Mouse (Mus musculus) layer of hippocampus, adult 9-11 months (tissue): ENCODE measurements around the gene Cnpy2.
"Not testable (repeated sequence)": the region's sequence is repeated elsewhere in the genome, so short reads cannot be mapped to it uniquely, and the experiment has no call there.

Experiments
- DNase-seq: peaks from one replicate; pipeline ENCODE4 v3.0.0; 2022

The Cnpy2 gene

DNA sequence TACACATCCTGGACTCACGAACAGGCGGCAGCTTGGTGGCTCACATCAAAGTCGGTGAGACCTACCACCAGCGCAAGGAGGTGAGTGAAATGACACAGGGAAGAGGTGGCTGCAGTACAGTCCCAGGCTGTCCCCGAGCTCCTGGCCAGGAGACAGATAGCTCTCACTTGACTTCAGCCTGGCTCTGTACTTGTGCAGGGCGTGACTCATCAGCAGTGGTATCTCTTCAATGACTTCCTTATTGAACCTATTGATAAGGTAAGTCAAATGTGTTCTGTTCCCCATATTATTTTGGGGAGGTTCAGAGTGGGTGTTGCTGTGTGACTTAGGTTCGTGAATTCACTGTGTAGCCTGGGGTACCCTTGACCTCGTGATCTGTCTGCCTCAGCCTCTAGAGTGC lies 6.7 kb upstream of the Cnpy2 start:
- DNase-seq: no peak

DNA sequence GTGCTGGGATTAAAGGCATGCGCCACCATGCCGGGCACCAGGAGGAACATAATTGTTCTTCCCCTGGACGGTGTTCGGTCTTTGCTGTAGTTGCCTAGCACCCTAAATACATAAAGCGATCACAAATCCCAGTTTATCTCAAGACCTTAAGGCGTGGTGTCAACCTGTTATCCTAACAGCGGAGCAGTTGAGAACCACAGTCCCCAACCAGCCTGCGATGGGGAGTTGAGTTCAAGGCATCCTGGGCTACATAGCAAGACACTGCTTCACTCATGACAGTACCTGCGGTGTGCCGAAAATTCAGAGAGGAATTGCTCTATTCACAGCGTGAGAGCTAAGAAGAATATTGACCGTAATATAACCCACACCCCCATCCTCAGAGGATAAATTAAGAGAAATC lies 618 bp upstream of the Cnpy2 start:
- DNase-seq: no peak

DNA sequence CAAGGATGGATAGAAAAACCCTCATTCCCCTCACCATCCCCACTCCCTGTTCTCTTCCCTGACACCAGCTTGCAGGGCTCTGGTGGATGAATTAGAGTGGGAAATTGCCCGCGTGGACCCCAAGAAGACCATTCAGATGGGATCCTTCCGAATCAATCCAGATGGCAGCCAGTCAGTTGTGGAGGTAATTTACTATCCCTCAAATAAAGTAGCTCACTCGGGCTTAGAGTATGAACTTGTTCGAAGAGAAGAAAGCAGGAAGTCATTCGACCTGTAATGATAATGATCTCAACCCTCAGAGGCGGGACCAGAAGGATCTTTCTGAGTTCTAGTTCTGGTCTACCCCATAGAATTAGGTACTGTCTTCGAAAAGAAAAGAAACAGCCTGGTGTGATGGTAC lies 1.3 kb downstream of the Cnpy2 start:
- no peak for DNase-seq

DNA sequence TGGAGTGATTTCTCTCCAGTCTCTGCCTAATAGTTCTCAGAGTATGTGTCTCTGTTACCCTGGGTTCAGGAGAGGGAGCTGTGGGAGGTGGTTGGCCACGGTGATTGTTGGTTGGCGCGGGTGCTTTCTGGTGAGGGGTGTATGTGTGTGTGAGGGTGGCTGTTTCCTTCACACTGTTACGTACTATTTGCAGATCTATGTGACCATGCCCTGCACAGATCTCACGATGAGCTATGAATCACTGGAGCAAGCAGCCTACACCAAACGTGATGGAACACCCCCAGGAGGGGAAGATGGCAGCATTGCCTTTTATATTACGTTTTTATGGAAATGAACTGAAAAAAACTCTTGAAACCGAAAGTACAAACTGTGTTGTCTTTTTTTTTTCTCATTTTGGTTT lies 4.6 kb downstream of the Cnpy2 start:
- no peak for DNase-seq

DNA sequence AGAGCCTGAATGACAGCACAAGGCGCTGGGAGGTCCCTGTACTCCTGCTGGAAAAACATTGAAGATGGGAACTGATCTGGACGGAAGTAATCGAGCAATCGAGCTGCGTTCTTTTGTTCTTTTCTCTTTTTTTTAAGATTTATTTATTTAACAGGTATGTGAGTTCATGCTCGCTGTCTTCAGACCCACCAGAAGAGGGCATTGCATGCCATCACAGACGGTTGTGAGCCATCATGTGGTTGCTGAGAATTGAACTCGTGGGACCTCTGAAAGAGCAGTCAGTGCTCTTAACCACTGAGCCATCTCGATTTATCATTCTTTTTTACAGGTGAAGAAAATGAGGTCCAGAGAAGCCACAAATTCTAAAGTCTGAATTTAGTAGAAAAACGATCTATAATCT lies 5.4 kb downstream of the Cnpy2 start:
- no peak for DNase-seq

DNA sequence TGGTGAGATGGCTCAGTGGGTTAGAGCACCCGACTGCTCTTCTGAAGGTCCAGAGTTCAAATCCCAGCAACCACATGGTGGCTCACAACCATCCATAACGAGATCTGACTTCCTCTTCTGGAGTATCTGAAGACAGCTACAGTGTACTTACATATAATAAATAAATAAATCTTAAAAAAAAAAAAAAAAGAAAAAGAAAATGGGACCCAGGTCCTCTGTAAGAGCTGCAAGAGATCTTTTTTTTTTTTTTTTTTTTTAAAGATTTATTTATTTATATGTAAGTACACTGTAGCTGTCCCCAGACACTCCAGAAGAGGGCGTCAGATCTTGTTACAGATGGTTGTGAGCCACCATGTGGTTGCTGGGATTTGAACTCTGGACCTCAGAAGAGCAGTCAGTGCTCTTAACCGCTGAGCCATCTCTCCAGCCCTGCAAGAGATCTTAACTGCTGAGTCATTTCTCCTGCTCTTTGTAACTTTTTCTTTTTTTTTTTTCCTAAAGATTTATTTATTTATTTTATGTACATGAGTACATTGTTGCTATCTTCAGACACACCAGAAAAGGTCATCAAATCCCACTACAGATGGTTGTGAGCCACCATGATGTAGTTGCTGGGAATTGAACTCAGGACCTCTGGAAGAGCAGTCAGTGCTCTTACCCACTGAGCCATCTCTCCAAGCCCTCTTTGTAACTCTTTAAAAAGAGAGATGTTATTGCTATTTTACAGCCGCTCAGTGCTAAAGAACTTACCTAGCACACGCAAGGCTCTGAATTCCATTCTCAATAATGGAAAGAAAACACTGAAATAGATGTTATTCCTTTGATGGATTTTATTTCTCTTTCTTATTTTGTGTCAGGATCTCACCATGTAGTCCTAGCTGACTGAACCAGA lies 10.3 kb downstream of the Cnpy2 start:
- not testable (repeated sequence) for DNase-seq

DNA sequence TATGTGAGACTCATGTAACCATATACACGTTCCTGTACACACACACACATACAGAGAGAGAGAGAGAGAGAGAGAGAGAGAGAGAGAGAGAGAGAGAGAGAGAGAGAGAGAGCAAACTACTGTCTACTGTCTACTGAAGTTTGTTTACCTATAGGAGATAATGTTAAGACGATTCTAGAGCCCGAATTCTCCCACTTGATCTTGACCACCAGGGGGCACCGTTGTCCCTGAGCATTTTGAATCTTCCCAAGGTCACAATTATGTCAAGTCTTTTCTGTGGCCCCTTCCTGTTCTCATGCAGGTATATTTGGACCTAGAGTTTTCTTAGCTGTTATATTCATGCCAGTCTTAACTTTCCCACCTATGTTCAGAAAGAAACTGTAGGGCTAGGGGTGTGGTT lies 13.3 kb downstream of the Cnpy2 start:
- no peak for DNase-seq

DNA sequence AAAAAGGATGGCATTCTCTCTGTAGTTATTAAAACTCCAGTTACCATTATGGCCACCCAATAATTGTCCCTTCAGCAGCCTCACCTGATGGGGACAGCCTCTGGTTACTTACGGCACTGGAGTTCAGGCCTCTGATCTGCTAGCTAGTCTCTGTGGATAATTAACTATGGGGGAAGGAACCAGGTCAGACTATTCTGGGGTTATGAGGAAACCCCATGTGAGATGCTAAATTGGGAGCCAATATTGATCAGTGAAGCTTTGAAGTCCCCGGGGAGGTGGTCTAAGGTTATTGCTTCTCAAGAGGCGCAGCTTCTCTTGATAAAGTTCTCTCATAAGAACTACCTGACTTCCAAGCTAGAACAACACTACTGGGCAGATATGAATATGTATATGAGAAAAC lies 13.9 kb downstream of the Cnpy2 start:
- DNase-seq: no peak

DNA sequence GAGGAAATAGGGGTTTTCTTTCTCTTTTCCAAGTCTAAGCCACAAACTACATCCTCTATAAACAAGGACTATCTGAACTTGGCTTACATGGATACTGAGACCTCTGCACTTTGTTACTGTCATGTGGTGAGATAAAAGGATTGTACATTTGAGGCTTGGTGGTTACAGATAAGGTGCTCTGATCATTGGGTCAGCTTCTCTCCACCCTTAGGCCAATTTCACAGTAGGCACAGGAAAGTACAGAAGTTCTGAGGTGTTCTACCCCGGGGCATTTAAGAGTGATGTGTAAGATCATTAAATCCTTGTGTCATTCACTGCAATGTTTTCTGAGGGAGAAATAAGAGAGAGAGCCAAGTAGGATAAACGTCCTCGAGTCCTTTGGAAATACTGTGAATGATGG lies 14.3 kb downstream of the Cnpy2 start:
- DNase-seq: no peak

DNA sequence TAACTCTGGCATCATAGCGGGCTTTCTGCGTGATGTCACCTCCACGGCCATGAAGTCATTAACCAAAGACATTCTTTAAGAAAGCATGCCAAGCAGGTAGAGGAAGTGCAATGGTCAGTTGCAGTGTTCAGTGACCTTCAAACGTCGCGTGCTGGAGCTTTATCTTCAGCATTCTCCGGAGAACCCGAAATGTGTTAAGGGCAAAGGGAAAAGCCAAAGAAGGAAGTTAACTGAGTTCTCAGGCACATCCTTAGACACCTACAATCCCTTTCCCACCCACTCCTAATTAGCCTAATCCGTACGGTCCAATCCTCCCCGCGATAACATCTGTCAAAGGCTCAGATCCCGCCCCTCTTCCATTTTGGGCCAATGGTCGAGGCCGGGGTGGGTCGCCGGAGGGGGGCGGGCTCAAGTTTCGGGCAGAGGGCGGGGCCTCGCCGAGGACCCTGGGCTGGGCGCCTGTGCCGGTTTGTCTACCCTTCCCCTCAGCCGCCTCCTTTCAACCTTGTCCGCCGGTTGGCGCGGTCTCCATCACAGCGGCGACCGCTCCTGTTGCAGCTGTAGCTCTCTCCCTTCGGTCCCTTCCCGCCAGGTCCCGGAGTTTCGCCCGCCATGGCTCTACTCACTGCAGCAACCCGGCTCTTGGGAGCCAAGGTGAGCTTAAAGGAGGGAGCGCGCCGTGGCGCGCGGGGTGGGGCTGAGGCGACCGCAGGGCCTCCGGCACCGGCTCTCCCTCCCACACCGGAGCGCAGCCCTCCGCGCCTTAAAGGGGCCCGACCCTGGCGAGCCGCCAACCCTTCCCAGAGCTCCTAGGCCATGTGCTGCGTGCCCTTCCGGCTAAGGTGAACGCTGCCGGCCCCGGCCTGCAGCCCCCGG lies 15.3 kb downstream of the Cnpy2 start, which contains the start of gene Cs:
Cs (plus strand) TSS at position 429 of the 876 bp plus-strand sequence.
- DNase-seq: peak; percentile 97

DNA sequence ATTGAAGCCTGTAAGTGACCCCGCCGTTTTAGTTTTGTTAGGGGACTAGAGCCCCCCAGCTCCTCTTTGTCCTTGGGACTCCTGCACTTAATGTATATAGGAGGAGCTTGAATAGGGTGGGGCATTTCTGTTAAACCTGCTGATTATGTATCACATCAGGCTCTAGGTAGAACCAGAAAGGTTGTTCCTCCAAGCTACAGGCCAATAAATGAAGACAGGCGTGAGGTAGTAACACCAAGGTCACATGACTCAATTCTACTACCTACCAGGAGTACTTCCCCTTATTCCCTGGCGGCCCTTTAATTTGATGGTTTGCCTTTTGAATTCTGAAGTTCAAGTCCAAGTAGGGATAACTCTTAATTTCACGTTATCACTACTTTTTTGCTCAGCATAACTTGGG lies 16.2 kb downstream of the Cnpy2 start:
- no peak for DNase-seq

DNA sequence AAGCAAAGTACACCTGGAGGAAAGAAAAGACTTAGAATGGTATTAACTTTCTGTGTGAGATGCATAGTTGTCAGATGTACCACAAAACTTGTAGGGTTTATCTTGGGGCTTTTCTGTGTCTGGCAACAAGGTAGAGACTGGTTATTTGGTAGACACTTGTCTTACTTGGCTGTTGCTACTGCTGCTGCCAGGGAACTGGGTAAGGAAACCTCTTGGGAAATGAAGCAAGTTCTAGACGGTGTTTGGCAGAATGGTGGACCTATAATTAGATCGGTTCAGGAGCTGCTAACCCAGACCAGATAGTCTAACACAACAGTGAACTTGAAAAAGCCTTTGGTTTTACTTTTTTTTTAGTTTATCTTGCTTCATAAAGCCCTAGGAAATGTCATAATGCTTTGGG lies 16.7 kb downstream of the Cnpy2 start:
- no peak for DNase-seq

DNA sequence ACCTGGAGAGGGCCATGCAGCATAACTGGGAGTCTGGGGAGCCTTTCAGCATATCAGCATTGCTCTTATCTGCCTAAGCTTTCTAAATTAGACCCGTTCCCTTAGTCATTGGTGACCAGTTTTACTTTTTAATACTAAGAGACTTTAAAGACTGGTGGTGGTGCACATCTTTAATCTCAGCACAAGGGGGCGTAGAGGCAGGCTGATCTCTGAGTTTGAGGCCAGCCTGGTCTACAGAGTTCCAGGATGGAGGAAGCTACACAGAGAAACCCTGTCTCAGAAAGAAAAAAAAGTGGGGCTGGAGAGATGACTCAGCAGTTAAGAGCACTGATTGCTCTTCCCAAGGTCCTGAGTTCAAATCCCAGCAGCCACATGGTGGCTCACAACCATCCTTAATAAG lies 18.0 kb downstream of the Cnpy2 start:
- DNase-seq: no peak

DNA sequence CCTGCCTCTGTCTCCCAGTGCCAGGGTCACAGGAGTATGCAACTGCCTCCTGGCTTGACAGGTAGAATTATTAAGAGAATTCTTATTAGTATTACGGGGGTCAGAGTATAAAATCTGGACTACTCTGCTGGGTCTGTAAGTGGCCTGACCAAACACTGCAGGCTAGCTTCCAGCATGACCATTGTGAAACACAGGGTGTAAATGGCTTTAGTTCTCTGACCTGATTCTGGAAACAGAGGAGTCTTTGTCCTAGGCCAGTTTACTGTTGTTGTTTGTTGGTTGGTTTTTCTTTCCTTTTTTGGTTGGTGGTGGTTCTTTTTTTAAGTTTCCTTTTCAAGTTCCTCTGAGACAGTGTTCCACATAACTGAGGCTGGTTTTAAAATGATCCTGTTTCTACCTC lies 21.2 kb downstream of the Cnpy2 start:
- no peak for DNase-seq

DNA sequence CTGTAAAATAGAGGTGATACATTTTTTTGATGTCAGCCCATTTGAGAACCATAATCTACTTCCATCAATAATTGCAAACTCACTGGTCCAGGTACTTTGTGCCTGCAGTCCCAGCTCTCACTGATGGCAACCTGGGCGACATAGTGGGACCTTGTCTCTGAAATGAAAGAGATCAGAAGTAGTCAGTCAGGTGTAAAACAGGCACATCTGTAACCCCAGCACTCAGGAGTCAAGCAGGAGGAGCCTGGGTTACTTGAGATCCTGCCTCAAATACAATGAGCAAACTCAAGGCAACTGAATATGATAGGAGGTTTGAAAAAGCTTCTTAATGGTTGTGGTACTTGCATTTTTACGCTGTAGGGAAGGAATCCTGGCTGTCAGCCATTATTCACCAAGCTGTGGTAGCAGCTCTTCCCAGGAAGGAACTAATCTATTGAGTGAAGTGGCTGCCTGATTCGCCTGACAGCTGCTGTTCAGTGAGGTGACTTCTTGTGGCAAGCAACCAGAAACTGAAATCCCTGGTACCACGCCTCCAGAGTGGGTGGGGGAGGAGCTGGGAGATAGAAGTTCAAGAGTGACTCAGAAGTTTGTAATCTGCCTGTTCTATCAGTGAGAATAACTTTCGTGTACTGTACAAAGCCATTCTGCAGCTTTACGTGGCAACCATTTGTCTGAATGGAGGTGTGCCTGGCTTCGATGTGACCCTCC lies 22.5 kb downstream of the Cnpy2 start:
- peak; percentile 81 for DNase-seq

DNA sequence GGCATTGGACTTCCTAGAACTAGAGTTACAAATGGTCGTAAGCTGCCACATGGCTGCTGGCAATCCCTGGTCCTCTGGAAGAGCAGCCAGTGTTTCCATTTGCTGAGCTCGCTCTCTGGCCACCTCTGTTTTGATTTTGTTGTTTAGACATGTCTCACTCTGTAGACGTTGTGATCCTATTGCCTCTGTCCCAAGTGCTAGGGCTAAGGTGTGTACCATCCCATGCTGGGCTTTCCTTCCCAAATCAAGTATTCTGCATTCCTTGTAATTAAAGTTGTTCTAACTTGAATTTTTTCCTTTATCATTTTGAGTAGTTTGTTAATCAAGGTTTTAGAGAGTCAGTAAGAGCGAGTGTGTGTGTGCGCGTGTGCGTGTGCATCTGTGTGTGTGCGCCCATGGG lies 25.3 kb downstream of the Cnpy2 start:
- DNase-seq: no peak

DNA sequence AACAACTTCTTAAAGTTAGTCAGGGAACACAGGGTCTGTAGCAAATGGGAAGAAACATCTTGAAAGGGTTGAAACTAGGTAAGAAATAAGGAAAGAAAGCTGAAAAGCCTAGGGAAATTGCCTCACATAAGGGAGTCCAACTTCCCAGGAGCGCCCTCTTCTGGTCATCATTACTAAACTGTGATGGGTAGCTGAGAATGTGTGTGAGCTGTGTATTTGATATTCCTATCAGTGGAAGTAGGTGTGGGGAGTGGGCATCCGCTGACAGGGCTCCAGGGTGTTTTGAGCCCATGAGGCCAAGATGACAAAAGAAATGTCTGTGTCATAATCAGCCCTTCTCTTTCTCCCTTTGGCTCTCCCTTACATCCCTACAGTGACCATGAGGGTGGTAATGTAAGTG lies 36.5 kb downstream of the Cnpy2 start:
- DNase-seq: no peak

DNA sequence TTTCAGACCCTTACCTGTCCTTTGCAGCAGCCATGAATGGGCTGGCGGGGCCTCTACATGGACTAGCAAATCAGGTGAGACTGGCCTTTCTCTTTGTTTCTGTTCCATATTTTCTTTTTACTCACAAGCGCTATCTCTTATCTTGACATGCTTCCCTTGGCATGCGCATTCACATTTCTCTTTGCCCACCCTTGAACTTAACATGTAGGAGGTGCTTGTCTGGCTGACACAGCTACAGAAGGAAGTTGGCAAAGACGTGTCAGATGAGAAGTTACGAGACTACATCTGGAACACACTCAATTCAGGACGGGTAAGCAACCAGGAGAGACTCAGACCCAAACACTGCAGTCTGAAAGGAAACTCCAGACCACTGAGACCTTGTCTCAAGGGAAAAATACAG lies 37.0 kb downstream of the Cnpy2 start:
- no peak for DNase-seq

DNA sequence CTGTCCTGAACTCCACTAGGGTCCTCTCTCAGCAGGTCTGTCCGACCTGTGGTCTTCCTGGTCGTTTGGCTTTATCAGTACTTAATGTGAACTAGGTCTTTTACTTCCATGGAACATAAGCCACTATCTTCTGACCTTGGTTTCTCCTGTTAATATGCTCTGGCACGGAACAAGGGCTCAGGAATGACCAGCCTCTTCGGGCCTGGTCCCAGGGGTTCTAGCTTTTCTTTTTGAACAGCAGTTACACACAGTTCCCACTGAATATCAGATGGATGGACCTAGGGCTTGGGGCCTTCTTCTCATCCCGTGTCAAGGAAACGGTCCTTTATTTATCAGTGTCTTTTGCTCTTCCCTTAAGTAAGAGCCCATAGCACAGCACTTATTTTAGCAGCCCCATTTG lies 39.6 kb downstream of the Cnpy2 start:
- DNase-seq: no peak

DNA sequence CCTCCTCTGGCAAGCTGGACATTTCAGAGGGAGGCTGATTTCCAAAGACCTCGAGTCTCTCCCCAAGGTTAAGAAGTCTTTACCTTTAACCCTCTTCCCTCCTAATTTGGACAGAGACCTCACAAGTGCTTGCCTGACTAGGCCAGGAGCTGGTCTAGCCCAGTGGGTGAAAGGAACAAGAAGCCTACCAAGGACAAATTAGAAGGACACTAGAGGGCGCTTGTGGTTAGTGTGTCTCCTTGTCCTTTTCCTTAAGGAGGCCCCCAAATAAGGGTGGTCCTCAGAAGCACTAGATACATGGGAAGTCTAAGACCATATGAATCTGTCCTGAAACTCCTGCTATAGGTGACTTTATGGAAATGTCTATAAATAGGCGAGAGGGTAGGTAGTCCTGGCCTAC lies 40.3 kb downstream of the Cnpy2 start:
- DNase-seq: no peak

DNA sequence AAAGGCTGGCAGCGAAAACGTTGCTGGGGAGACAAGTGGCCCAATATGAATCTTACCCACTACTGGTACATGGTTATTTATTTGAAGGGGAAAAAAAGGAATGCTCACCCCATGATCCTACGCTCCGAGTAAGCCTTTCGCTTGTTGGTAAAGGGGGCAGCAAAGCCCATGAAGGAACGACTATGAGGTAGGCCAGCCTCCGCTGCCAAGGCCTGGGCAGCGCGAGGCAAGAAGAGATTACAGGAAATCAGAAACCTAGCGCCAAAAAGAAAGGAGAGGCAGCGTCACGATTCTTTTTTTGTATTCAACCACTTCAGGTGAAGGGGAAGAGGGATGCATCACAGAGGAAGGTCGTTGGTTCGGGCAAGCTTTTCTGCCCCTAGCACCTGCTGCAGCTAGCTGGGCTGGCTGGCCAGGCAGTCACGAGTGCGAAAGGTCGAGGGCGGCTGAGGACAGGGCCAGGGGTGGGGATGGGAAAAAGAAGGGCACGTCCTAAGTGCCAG lies 45.7 kb downstream of the Cnpy2 start:
- no peak for DNase-seq

DNA sequence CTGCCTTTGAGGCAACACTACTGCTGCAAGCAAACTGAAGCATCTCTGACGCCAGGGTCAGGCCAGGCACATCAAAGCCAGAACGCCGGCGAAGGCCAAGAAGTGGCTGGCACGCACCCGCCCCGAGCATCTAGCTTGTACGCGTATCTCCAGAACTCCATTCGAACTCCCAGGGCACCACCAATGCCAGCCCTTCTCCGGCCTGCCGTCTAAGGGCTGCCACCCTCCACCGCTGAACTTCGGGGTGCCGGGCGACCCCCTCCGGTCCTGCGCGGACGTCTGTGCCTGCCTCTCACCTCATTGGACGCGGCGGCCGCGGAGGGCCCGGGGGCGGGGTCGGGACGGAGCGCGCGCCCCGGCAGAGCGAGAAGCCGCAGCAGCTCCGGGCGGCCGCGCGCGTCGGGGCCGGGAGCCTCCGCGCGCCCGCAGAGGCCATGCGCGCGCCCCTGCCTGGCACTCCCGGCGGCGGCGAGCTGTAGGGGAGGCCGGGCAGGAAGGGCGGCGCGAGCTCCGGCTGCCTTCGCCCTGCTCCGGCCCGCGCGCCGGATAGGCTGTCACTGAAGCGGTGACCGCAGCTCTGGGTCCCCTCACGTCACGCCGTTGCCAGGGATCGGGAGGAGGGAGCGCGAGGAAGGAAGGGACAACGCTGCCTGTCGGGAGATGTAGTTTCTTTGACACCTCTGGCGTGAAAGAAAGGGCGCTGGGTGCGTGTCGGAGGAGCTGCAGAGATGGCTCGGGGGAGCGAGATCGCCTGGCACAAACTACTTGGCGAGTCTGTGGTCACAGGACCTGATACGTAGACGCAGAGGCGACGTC lies 46.4 kb downstream of the Cnpy2 start, which contains the start of gene Coq10a:
Coq10a (minus strand) TSS at position 596 of the 816 bp plus-strand sequence.
- peak; percentile 96 for DNase-seq
